Mouse (Mus musculus) heart, embryonic 11.5 days (tissue): ENCODE results near the gene H2-Q2. TPM values are rescaled to one million over a fixed set of nuclear protein-coding genes. Genes with fewer than 3 reads are reported as not detected.
"Not testable (repeated sequence)": the region's sequence is repeated elsewhere in the genome, so short reads cannot be mapped to it uniquely, and the experiment has no call there.

Source experiments
- ATAC-seq: fragments of 200-750 bp; cut with Nextera tagmentation; replicated peaks from 2 replicates; pipeline ENCODE4 v1.8.0; 2017; ENCODE audit warnings: moderate library complexity; ENCODE audit not compliant: insufficient number of reproducible peaks, low FRiP score, low TSS enrichment
- H3K27ac ChIP-seq: fragments of 300-500 bp; sonication (generic); 2 replicates; pipeline ENCODE4 v1.5.1; 2014; ENCODE audit warnings: mild to moderate bottlenecking, low read depth, low read length
- H3K27me3 ChIP-seq: fragments of 300-500 bp; sonication (generic); 2 replicates; pipeline ENCODE4 v1.6.1; 2014; ENCODE audit warnings: mild to moderate bottlenecking, low read length, mixed read lengths; ENCODE audit not compliant: control insufficient read depth, insufficient read depth
- H3K36me3 ChIP-seq: fragments of 300-500 bp; sonication (generic); 2 replicates; pipeline ENCODE4 v1.6.1; 2014; ENCODE audit warnings: mild to moderate bottlenecking, low read length, moderate library complexity, mixed read lengths; ENCODE audit not compliant: control insufficient read depth, insufficient read depth
- H3K4me1 ChIP-seq: fragments of 300-500 bp; sonication (generic); 2 replicates; pipeline ENCODE4 v1.6.1; 2014; ENCODE audit warnings: low read length; ENCODE audit not compliant: control insufficient read depth, insufficient read depth
- H3K4me2 ChIP-seq: fragments of 300-500 bp; sonication (generic); 2 replicates; pipeline ENCODE4 v1.6.1; 2014; ENCODE audit warnings: mild to moderate bottlenecking, moderate library complexity
- H3K4me3 ChIP-seq: fragments of 300-500 bp; sonication (generic); 2 replicates; pipeline ENCODE4 v1.5.1; 2014; ENCODE audit warnings: low read depth, low read length
- H3K9ac ChIP-seq: fragments of 300-500 bp; sonication (generic); 2 replicates; pipeline ENCODE4 v1.6.1; 2014; ENCODE audit warnings: mild to moderate bottlenecking, low read depth, low read length, moderate library complexity
- H3K9me3 ChIP-seq: fragments of 300-500 bp; sonication (generic); replicated peaks from 2 replicates; pipeline ENCODE4 v1.6.1; 2016; ENCODE audit warnings: low read length; ENCODE audit not compliant: control insufficient read depth
- WGBS: fragments of 180-500 bp; shearing (Covaris S2); extraction: QIAGEN DNeasy Blood & Tissue Kit; methylation state at CpG from one replicate; pipeline ENCODE4 v1.1.7; 2014; ENCODE audit not compliant: insufficient replicate concordance; 5-methylcytosine and 5-hydroxymethylcytosine counted together
- polyA plus RNA-seq: library from polyadenylated mRNA; unstranded; fragments of >200 nt; fragmentation: Nextera tagmentation; extraction: Ambion mirVana; gene quantifications from 2 replicates; pipeline ENCODE4 v1.2.1, GENCODE M21; 2014

H2-Q2 gene
- polyA plus RNA-seq, 1 experiment from 2014 or later: 10.1 TPM

DNA sequence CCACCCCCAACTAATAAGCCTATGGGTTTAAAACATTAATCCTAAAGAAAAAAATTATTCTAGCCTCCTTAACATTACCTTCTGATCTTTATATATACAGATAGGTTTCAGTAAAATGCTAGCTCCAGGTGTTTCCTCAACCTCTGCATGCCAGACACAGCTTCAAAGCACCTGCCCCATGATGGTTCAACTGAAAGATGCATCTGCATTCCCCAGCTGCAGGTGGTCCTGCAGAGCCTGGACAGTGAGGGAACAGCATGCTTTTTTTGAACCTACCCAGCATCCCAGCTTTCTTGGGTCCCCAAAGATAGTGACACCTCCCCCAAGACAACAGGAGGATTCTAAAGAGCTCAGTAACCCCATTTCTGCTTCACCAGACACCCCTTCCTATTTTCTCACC, 23.4 kb upstream of the H2-Q2 start:
- Histone ChIP-seq H3K4me3 (no peak overlapping the region), H3K9ac (no peak overlapping the region), H3K27ac (no peak overlapping the region), H3K36me3 (no peaks in the 10 kb centered on the region), H3K27me3 (peaks cover 15% of the 10 kb centered on the region), H3K4me2 (no peak overlapping the region), H3K9me3 (no peaks in the 10 kb centered on the region), H3K4me1 (no peaks in the 10 kb centered on the region)
- no peak for ATAC-seq

DNA sequence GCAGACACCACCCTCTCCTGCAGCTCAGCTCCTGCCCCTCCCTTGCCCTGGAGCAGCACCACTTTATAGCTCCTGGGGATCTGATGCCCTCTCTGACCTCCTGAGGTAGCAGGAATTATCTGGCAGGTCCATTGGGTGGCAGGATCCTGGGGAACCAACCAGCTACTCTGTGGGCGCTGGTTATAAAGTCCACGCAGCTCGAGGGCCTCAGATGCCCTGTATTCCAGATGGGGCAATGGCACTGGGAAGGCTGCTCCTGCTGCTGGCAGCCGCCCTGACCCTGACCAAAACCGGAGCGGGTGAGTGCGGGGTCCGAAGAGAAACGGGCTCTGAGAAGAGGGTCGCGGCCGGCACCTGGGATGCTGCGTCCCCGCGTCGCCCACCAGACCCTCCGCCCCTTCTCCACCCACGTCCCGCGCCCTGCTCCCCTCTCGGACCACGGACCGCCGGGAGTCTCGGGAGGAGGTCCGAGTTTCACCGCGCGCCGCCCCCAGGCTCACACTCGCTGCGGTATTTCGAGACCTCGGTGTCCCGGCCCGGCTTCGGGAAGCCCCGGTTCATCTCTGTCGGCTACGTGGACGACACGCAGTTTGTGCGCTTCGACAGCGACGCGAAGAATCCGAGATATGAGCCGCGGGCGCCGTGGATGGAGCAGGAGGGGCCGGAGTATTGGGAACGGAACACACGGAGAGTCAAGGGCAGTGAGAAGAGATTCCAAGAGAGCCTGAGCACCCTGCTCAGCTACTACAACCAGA, 21.5 kb upstream of the H2-Q2 start, which contains the start of gene H2-Q1:
H2-Q1 (plus strand) TSS at position 79 of the 755 bp plus-strand sequence.
- H3K27me3 ChIP-seq: peaks cover 15% of the 10 kb centered on the region
- ATAC-seq: no peak
- no peak within 1 kb of the TSS for H3K27ac ChIP-seq
- H3K9ac ChIP-seq: peak within 1 kb of the TSS; percentile 16; the same call in 1 of the 2 replicates
- peak within 1 kb of the TSS; percentile 34 for H3K4me3 ChIP-seq
- H3K9me3 ChIP-seq: no peaks in the 10 kb centered on the region
- H3K4me2 ChIP-seq: peak within 1 kb of the TSS; percentile 65
- under 1% methylated on average over 55 of the region's 55 CpGs for WGBS
- H3K4me1 ChIP-seq: no peaks in the 10 kb centered on the region
- H3K36me3 ChIP-seq: no peaks in the 10 kb centered on the region

DNA sequence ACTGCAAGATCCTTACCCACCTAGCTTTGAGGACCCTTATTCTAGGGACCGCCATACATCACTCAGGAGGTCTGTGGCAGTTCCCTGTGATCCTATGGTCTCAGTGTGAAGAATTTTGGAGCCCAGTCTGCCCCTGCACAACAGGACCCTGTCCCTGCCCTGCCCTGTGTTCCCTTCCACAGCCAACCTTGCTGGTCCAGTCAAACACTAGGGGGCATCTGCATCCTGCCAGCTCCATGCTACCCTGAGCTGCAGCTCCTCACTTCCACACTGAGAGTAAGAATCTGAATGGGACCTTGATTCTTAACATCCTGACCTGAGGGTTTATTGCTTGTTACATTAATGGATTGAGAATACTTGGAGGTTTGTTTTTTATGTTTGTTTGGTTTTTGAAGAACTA, 16.9 kb upstream of the H2-Q2 start:
- not testable (repeated sequence) for H3K9me3 ChIP-seq, H3K36me3 ChIP-seq, H3K27me3 ChIP-seq, H3K4me2 ChIP-seq, ATAC-seq, H3K27ac ChIP-seq, H3K4me1 ChIP-seq, H3K4me3 ChIP-seq, H3K9ac ChIP-seq
- WGBS: 47% methylated on average over 1 of the region's 1 CpGs

DNA sequence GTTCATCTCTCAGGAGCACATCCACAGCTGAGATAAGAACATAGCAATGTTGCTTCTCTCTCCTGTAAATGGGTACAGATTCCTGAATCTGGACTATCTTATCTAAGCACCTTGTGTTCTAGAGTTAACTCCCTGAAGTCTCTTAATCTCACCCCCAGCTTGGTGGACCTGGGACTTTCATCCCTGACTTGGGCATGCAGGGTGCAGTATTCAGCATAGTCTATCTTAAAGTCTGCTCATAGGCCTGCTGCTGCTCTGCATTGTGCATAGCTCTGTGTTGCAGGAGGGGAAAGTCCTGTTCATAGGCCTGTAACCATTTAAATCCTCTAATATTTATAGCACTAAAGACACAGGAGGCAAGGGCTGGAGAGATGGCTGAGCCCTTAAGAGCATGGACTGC, 16.0 kb upstream of the H2-Q2 start:
- ATAC-seq, H3K27ac ChIP-seq, H3K9me3 ChIP-seq, H3K36me3 ChIP-seq, H3K4me2 ChIP-seq, H3K4me1 ChIP-seq, H3K9ac ChIP-seq, H3K27me3 ChIP-seq, H3K4me3 ChIP-seq: not testable (repeated sequence)

DNA sequence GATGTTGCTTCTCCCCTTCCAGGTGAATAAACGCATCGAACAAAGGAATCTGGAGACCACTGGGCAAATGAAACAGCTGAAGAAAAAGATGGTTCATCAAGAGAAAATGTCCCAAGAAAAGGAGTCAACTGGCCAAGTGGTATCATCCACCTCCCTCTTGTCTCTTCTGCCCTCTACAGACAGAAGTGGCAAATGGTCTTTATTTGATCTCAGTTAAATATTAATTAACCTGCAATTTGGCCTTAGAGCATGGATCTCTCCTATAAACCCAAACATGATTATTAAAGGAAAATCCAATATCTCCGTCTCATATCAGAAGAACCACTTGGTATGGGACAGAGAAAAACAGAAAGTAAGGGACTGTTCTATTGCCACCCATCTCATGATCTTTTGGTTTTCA, 12.3 kb upstream of the H2-Q2 start:
- H3K9me3 ChIP-seq, H3K27me3 ChIP-seq, H3K4me2 ChIP-seq, H3K27ac ChIP-seq, H3K36me3 ChIP-seq, ATAC-seq, H3K9ac ChIP-seq, H3K4me3 ChIP-seq, H3K4me1 ChIP-seq: not testable (repeated sequence)
- 46% methylated on average over 3 of the region's 3 CpGs for whole genome bisulfite sequencing

DNA sequence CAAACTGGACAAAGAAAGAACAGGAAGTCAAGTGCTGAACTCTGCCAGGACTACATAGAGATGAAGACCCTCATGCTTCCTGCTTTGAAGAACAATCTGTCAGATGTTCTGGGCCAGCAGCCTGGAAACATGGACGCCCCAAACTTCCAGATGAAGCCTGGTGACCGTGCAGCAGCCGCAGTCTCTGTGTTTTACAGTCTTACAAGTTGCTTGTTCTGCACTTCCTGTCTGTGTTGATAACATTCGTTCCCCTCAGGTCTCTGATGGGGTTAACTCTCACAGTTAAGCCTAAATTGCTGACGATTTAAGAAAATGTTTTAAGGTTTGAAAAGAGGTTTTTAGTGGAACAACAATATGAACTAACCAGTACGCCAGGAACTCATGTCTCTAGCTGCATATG, 10.5 kb upstream of the H2-Q2 start:
- H3K9me3 ChIP-seq, H3K36me3 ChIP-seq, H3K27me3 ChIP-seq, H3K4me3 ChIP-seq, H3K4me1 ChIP-seq, H3K4me2 ChIP-seq, H3K27ac ChIP-seq, ATAC-seq, H3K9ac ChIP-seq: not testable (repeated sequence)
- WGBS: 51% methylated on average over 6 of the region's 6 CpGs

DNA sequence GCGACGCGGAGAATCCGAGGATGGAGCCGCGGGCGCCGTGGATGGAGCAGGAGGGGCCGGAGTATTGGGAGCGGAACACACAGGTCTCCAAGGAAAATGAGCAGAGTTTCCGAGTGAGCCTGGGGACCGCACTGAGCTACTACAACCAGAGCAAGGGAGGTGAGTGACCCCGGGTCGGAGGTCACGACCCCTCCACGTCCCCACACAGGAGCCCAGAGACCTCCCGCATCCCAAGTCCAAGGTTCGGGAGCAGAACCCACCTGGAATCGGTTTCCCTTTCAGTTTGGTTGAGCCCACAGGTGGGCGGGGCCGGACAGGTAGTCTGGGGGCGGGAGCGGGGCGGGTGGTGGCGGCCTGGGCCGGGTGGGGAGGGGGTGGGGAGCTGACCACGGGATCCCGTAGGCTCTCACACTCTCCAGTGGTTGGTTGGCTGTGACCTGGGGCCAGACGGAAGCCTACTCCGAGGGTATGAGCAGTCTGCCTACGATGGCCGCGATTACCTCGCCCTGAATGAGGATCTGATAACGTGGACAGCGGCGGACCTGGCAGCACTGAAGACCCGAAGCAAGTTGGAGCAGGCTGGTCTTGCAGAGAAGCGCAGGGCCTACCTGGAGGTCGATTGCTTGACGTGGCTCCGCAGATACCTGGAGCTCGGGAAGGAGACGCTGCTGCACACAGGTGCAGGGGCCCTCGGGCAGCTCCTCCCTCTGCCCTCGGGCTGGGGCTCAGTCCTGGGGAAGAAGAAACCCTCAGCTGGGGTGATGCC, 852 bp downstream of the H2-Q2 start:
- peaks cover 33% of the 10 kb centered on the region for H3K27me3 ChIP-seq
- H3K4me2 ChIP-seq: peak overlapping the region; percentile 73
- 2% methylated on average over 40 of the region's 46 CpGs for WGBS
- peak overlapping the region; percentile 38 for H3K4me3 ChIP-seq
- H3K27ac ChIP-seq: no peak overlapping the region
- H3K36me3 ChIP-seq: no peaks in the 10 kb centered on the region
- 0 out of 2 replicates have a peak overlapping the region, but pooled peaks have one; percentile 36 for H3K9ac ChIP-seq
- 0 out of 2 replicates have a peak, but pooled peaks cover 3% of the 10 kb centered on the region for H3K4me1 ChIP-seq
- H3K9me3 ChIP-seq: no peaks in the 10 kb centered on the region
- 0 out of 2 replicates have a peak, but pooled peaks have one; percentile 10 for ATAC-seq

DNA sequence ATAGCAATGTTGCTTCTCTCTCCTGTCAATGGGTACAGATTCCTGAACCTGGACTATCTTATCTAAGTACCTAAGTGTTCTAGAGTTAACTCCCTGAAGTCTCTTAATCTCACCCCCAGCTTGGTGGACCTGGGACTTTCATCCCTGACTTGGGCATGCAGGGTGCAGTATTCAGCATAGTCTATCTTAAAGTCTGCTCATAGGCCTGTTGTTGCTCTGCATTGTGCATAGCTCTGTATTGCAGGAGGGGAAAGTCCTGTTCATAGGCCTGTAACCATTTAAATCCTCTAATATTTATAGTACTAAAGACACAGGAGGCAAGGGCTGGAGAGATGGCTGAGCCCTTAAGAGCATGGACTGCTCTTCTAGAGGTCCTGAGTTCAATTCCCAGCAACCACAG, 5.6 kb downstream of the H2-Q2 start:
- not testable (repeated sequence) for H3K4me1 ChIP-seq, H3K36me3 ChIP-seq, H3K9me3 ChIP-seq, H3K9ac ChIP-seq, H3K4me3 ChIP-seq, ATAC-seq, H3K4me2 ChIP-seq, H3K27ac ChIP-seq
- H3K27me3 ChIP-seq: peaks cover 14% of the 10 kb centered on the region

DNA sequence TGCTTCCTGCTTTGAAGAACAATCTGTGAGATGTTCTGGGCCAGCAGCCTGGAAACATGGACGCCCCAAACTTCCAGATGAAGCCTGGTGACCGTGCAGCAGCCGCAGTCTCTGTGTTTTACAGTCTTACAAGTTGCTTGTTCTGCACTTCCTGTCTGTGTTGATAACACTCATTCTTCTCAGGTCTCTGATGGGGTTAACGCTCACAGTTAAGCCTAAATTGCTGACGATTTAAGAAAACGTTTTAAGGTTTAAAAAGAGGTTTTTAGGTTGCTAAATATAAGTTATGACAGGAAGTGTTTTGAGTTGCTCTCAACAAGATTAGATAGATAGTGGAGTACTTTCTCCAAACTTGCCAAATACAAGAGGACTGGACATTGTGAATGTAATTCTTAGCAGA, 11.2 kb downstream of the H2-Q2 start:
- not testable (repeated sequence) for H3K9me3 ChIP-seq, ATAC-seq, H3K27me3 ChIP-seq, H3K4me2 ChIP-seq, H3K4me3 ChIP-seq, H3K36me3 ChIP-seq, H3K9ac ChIP-seq, H3K4me1 ChIP-seq, H3K27ac ChIP-seq
- WGBS: 46% methylated on average over 6 of the region's 6 CpGs
